Mouse (Mus musculus): ENCODE data around the gene St6galnac6.

The St6galnac6 gene

DNA sequence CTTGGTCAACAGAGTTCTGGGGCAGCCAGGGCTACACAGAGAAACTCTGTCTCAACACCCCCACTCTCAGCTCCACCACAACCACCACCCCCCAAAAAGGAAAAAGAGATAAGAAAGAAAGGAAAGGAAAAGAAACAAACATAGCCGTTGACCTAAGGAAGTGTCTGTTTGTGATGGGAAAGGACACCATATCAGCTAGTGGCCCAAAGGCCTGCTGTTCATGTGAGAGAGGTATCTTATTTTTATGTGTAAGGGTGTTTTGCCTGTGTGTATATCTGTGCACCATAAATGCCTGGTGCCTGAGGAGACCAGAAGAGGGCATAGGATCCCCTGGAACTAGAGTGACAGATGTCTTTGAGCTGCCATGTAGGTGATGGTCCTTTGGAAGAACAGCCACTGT, 40.1 kb downstream of the St6galnac6 start:
- no peak for DNase-seq (ENCODE audit: low read depth, low spot score)

DNA sequence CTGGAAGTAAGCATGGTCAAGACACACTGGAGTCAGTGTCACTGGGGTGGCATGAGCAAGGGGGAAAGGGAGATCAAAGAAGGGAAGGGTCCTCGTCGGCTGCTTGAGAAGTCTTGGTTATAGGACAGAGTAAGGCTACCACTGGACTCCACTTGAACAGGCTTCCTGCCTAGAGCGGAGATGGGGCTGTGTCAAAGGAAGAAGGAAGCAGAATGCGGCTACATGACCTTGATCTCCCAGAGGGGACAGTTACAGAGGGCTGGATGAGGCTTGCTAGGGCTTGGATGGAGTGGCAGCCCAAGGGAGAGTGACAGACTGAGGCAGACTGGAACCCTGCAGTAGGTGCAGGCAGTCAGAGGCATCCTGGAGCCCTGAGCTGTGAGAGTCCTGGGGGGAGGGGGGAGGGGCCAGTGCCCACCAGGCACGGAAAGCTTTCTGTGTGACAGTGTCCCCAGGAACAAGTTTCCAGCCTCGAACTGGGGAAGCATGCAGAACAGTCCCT, 41.1 kb downstream of the St6galnac6 start:
- no peak for DNase-seq (ENCODE audit: low read depth, low spot score)

DNA sequence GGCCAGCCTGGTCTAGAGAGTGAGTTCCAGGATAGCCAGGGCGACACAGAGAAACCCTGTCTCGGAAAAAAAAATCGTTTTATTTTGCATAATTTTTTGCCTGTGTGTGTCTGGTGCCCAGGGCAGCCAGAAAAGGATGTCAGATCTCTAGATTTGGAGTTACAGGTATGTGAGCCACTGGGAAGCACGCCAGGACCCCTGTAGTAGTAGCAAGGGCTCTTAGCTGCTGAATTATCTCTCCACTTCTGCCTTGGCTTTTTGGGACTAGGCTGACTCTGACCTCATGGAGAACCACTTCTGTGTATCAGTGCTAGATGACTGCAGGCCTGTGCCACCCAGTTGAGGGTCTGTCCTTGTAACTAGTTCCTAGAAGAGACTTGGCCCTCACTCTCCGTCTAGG, 42.3 kb downstream of the St6galnac6 start:
- DNase-seq (ENCODE audit: low read depth, low spot score): no peak

DNA sequence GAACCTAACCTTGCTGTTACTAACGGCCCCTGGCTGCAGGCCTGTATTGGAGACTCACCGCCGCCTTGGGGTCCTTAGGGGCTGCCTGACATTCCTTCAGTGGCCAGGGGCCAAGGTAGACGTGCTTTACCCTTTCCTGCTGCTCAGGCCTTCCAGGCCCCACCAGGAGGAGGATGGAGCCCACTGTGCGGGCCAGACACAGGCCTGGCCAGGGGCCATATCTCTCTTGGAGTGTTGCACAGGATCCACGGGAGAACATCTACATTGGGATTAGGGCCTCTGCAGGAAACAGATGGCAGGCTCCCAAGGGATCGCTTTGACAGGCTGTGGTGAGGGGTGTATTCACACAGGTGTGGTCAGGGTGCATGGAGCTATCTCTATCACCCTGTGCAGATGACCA, 43.3 kb downstream of the St6galnac6 start:
- no peak for DNase-seq (ENCODE audit: low read depth, low spot score)

DNA sequence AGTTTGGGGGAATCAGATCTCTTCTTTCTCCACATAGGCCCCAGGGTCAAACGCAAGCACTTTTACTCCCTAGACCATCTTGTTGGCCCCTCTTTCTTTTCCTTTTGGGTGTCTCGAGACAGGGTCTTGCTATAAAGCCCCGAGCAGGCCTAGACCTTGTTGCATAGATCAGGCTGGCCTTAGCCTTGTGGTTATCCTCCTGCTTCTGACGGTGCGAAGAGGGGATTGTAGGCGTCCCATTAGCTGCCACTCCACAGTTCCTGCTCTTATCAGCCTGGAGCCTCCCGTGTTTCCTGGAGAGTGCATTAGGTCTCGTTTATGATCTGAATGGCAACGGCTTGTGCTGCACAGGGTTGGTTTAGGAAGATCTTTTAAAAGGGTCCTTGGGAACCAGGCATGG, 44.6 kb downstream of the St6galnac6 start:
- no peak for DNase-seq (ENCODE audit: low read depth, low spot score)

DNA sequence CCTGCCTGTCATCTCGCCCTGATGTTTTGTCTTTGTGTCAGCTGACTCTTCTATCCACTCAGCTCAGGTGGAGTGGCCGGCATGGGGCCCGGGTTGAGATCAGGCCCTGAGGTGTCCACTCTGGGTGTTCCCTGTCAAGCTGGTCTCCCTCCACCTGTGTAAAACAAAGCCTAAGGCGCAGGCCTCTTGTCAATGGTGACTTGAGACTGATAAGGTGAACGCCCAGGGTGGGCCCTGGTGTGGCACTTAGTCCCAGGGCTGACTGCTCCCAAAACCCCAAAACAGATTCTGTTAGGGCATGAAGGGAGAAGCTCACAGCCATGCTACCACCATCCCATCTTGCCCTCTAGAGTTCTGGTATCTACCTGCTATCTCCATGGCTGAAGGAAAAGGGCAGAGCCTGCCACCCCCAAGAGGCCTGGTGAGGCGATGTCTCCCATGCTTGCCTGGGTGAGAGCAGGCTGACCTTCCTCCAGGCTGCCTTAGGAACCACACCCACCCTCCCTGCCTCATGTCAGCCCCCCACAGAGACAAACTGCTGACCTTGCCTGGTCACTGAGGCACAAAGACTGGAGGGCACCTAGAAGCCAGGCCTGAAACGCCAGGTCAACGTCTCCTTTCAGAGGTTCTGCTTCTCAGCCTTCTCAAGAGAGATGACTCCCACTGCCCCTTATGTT, 45.4 kb downstream of the St6galnac6 start:
- no peak for DNase-seq (ENCODE audit: low read depth, low spot score)

DNA sequence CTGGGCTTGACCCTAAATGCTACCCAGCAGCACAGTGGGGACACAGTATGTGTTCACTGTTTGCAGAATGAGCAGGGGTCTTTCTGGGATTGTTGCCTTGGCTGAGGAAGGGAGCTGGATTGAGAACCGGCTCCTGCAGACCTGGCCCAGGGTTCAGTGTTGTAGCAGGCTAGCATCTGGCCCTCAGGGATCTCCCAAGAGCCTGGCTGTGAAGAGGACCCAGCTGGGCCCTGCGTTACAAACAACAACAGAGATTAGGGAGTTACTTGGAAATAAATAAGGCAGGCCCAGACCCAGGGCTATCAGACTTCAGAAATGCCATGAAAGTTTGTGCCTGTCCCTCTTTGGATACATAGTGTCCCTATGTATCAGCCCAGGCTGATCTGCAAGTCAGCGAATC, 46.1 kb downstream of the St6galnac6 start:
- no peak for DNase-seq (ENCODE audit: low read depth, low spot score)

DNA sequence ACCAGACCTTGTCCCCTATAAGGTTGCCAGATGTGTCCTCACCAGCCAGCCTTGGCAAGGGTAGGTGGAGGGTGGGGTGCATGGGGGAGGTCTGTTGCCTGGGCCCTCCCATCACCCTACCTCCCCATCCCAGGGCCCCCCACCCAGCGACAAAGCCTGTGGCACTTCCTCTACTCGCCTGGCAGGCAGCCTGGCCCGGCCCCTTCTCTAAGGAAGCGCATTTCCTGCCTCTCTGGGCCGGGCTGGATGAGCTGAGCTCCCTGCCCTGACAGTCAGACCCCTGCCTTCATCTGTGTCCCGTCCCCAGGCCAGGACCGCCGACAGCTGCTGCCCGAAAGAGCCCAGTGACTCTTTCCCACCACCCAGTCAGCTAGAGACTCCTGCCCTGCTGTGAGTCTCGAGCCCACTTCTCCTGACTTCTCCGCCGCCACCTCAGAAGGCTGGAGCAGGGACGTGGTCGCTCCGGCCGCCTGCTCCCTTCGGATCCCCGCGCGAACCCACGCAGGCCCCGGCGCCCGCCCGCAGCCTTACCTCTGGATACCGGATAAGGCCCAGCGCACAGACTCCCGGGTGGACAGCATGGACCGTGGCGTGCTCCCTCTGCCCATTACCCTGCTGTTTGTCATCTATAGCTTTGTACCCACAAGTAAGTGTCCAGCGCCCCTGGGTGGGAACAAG, 47.0 kb downstream of the St6galnac6 start, which contains the start of gene Eng:
Gene Eng, plus strand, starts transcription at position 217 of the 678 bp plus-strand sequence.
- DNase-seq (ENCODE audit: low read depth, low spot score): no peak

DNA sequence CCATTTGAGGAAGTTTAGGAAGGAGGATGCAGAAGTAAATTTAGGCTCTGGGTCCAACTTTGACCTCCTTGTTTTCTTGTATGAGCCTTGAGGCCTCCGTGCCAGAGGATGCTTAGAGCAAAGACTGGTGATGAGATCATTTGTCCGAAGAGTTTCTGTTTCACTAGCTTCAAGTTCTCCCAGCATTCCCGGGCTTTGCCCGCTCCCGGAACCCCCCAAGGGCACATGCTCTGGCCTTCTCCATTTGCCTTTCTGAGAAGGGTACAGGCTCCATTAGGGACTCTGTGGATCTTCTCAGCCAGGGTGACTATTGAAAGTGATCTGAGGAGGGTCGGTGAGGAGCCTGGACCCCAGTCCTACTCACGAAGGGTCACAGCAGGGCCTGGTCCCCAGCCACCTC, 47.9 kb downstream of the St6galnac6 start:
- no peak for DNase-seq (ENCODE audit: low read depth, low spot score)

DNA sequence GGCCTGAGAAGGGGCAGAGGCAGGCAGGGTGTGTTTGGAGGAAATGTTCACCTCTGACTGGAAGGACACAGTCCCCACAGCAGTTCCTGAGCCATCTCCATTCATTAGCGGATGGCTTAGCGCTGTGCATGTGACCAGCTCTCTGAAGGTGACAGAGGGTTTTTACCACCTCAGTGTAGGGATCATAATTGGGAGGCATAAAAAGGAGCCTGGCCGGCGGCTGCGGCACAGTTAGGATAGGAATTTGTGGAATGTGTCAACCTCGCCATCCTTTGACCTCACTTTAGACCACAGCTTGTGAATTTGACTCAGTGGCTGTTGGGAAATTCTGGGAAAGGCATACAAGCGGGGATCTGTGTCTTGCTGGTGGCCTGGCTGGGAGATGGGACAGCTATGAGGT, 54.3 kb downstream of the St6galnac6 start:
- DNase-seq (ENCODE audit: low read depth, low spot score): no peak

DNA sequence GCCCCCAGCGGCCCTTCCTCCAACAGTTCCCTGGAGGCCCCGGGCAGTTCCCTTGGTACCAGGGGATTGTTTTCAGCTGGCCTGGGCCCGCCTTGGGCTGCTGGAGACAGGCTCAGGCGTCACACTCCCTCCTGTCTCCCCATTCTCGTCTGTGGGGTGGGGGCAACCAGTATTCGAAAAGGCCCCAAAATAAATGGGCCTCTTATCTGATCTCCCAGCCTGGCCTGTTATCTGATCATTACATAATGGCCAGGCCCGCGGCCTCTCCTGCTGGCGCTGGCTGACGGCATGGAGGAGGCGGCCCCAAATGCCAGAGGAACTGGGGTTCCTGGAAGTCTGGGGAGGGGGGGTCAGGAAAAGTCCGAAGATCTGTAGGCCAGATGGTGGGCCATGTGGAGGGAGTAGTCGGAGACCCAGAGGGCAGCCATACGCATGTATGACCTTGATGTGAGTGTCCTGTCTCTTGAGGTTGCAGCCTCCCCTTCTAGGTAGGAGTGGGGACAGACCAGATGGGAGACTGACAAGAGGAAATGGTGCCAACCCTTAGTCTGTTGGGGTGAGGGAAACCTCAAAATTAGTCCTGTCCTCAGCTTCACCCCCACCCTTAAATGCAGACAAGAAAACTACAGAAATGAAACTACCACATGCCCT, 55.4 kb downstream of the St6galnac6 start:
- no peak for DNase-seq (ENCODE audit: low read depth, low spot score)

DNA sequence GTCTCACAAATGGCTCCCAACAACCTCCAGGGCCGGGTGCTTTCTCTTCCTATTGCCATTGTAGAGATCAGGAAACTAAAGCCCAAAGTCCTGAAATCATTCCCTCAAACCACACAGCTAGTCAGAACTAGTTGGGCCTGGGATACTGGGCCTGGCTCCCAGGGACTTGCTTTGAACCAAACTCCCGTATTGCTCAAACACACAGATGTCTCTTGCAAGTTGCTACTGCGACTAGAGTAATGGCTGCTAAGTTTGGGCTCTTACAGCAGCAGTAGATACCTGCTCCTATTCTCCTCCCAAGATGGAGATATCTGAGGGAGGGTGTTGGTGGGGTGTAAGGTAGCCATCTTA, 55.9 kb downstream of the St6galnac6 start:
- no peak for DNase-seq (ENCODE audit: low read depth, low spot score)

DNA sequence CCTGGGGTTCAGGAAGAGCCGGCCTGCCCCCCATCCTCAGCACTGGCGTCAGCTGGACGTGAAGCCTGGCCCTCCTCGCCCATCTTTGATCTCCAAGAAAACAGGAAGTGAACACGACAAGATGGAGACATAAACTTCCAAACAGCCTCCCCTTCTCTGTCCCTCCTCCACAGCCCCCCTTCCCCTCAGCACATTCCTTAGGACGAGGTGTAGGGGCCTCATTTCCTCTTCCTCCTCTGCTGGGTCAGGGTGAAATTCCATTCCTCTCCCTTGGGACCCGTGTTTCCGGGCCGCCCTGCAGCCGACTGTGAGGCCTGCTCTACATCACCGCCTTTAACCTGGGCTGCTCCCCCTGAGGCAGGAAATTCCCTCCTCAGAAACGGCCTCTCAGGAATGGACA, 56.3 kb downstream of the St6galnac6 start:
- no peak for DNase-seq (ENCODE audit: low read depth, low spot score)

DNA sequence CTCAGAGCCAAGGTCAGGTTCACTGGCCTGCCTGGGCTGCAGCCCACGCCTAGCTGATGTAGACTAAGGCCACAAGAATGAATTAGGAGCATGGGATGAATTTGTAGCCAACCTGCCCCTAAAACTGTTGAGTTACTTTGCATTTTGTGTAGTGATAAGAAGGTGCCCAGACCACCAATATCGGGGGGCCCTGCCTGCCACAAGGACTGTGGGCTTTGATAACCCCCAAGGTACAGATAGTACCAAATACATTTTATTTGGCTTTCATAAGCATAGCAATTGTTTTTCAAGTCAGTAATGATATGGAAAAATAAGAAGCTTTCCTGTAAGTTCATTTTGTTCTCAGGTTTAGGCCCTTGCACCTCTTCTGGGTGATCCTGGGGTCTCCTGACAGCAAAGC, 59.4 kb downstream of the St6galnac6 start:
- DNase-seq (ENCODE audit: low read depth, low spot score): no peak

DNA sequence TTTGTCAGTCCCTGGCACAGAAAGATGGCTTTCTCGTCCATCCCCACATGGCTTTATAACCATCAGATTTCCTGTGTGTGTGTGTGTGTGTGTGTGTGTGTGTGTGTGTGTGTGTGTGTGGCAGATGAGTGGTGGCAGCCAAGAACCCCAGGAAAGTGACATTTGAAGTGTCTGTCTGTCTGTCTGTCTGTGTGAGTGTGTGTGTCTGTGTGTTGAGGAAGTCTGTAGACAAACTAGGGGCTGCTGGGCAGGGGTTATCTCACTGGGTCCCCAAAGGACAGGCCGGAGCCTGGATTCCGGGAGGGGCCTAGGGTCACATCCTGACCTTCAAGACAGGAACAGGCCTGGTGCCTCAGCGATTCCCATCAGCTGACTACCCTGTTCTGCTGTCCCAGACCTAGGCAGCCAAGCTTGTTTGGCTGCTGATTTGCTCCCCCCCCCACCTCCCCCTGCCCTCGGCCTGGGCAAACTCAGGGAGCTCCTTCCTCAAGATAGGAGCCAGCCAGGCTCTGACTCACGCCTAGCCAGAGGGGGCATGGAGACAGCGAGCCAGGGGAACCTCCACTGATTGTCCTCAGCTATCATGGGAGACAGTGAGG, 62.1 kb downstream of the St6galnac6 start:
- DNase-seq (ENCODE audit: low read depth, low spot score): no peak

DNA sequence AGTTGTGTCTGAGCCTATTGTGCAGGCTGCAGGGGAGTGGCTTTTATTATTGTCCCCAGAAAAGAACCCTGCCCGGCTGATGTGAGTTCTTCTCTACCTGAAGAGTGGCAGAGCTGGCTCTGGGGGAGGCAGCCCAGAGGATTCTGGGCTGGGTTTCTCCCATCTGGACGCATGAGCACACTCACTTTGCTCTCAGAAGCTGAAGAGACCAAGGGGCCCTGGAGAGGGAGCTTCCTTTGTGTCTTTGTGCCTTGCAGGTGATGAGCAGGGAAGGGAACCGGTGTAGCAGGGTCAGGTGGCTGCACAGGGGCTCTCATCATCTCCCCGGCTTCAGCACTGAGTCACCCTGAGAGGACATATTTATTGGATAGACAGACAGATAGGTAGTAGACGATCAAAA, 62.8 kb downstream of the St6galnac6 start:
- no peak for DNase-seq (ENCODE audit: low read depth, low spot score)

DNA sequence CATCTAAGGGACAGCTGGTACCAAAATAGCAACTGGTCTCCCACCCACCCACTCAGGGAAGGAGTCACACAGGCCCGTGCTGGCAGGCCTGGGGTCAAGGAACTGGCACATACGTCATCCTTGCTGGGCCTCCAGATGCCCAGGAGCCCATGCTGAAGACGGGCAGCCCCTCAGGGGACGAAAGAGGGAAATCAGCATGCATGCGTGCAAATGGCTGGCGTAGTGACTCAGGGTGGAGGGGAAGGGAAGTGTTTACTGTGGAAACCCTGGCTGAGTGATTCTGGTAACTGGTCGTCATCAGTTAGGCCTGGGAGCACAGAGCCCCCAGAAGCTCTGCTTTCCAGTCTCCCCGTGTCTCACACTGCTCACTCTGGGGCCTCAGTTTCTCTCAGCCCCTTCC, 65.8 kb downstream of the St6galnac6 start:
- DNase-seq (ENCODE audit: low read depth, low spot score): no peak

DNA sequence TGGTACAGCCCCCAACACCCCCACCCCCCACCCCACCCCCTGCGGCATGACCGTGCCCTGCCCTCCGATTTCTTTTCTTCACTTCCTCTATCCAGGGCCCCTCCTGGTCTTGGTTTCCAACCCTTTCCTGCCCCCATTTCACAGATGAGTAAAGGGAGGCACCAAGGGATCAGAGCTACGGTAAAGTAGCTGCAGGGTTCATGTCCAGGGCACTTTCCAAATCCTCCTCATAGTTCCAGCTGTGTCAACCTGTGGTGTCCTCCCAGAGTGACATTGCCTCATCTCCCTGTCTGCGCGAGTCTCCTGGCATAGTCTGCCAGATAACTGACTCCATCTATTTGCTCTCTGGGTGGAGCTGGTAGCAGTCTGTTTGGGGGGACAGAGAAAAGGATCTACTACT, 66.3 kb downstream of the St6galnac6 start:
- DNase-seq (ENCODE audit: low read depth, low spot score): no peak

DNA sequence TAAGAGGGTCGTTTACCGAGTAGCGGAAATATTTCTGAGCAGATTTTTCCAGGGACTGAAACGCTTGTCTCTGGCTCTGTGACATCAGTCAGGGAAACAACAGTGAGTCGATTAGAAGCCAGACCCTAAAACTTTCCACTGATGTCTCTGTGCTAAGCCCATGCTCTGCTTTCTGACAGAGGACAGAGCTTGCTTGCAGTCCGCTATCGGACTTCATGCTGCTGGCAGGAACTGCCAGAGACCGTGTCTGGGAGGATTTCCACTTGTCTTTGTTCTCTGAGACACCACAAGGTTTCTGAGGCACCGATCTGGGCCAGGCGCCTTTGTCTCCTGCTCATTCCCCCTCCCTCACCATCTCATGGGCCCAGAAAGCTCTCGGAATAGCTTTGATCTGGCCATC, 68.3 kb downstream of the St6galnac6 start:
- DNase-seq (ENCODE audit: low read depth, low spot score): no peak

DNA sequence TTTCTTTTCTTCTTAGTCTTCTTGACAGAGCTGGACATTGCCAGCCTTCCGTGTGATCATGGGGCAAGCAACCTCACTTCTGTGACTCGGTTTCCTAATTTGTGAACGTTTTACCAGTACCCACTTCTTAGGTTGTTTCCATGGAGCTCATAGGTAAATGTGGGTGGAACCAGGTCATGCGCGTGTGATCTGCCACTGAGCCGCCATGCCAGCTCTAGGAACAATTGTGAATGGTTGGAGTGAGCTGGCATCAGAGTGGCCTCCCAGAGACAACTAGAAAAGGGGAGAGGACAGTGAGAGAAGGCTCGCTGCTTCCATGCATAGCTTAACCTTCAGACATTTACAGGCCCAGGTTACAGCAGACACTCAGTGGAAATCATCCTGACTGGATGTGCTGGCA, 68.7 kb downstream of the St6galnac6 start:
- no peak for DNase-seq (ENCODE audit: low read depth, low spot score)

DNA sequence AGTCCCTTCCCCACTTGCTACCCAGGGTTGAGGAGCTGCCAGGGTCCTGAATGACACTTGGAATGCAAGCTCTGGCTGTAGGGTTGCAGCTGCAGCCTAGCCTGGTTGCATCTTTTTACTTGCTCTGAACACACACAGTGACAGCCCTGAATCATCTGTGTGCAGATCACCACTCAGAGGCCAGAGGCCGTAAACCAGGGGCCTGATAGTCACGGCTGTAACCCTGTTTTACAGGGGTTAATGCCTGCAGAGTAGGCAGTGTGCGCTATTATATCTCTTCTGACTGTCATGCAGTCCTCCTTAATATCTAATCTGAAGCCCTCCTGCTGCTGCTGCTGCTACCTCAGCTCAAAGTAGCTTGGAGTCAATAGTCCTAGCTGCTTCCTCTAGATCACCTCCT, 70.4 kb downstream of the St6galnac6 start:
- no peak for DNase-seq (ENCODE audit: low read depth, low spot score)
